Mouse (Mus musculus) yolk sac, embryonic 10.5 days (tissue): ENCODE measurements around the gene Nudt10.
"Not testable (repeated sequence)": the region's sequence is repeated elsewhere in the genome, so short reads cannot be mapped to it uniquely, and the experiment has no call there.

ENCODE experiments used
- DNase-seq: peaks from one replicate; pipeline ENCODE4 v3.0.0-alpha.2; 2017; ENCODE audit warnings: low spot score

Nudt10 gene

GRCm38 (mm10) chrX:6172823-6173640, at the start of gene Nudt10:
Nudt10 (minus strand) TSS chrX:6173015.
- DNase-seq: not testable (repeated sequence)

- DNase-seq: not testable (repeated sequence)
Observed at GRCm38 (mm10) chrX:6172136-6172822, 536 bp downstream of the Nudt10 start.

GRCm38 (mm10) chrX:6171718-6172117, 1.1 kb downstream of the Nudt10 start:
- no peak for DNase-seq
